Mouse (Mus musculus): ENCODE data around the gene Arhgap5.
A peak's percentile ranks its signal among the peaks of the same experiment; 100 is the strongest.

DNA sequence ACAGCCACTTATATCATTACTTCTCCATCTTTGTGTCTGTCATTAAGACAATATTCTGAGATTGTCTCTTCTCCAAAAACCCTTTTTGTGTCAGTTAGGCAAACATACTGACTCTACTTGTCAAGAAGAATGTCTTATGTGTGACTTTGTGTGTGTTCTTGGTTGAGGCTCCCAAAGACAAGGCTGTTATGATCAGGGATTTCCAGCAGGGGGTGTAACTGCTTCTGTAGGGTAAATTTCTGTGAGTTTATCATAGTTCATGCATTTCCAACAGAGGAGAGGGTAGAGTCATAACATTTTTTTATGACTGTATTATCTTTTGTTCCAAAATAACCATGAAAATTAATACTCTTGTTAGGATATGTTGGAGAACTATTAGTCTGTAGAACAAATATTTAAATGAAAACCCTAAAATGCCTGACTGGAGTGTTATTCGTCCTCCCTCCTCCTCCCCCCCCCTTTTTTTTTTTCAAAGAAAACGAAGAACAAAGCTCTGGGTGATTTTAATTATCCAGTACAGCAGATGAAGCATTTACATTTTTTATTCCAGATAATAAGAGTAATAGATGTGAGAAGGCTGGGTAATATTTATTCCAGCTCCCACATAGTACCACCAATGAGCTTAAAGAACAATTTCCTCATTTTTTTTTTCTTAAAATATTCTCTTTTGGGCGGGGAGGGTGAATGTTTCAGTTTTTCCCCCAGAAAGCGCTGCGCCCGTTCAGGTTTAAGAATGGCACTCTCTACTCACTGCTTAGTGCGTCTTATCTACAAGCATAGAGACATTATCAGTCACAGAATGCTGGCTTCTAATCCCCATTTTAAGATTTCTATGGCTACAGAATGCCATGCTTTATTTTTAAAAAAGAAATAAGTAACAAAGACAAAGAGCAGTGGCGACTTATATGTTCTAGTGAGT lies 2.6 kb upstream of the Arhgap5 start:
- TF ChIP-seq CTCF (IDR thresholded peaks at IDR 0.05; ENCODE audit: borderline replicate concordance, extremely low read depth, insufficient read depth, insufficient read length) (peak; percentile 15; the same call in 1 of the 2 replicates), POLR2A (IDR thresholded peaks at IDR 0.05; ENCODE audit: borderline replicate concordance, extremely low read depth, insufficient read depth, insufficient read length, poor library complexity, severe bottlenecking) (no peak)
